Mouse (Mus musculus) kidney, adult 2 months (tissue): ENCODE measurements around the gene Stx4a. TPM values are rescaled to one million over a fixed set of nuclear protein-coding genes. Genes with fewer than 3 reads are reported as not detected.
"Not testable (repeated sequence)": the region's sequence is repeated elsewhere in the genome, so short reads cannot be mapped to it uniquely, and the experiment has no call there.

ENCODE experiments used
- DNase-seq: peaks from one replicate; pipeline ENCODE4 v3.0.0; 2021
- H3K27ac ChIP-seq: fragments of 200-500 bp; 2 replicates; pipeline ENCODE4 v1.5.1; 2012; ENCODE audit warnings: low read depth, low read length, control low read depth, inconsistent platforms; ENCODE audit not compliant: insufficient read depth
- H3K27me3 ChIP-seq: fragments of 200-500 bp; replicated peaks from 2 replicates; pipeline ENCODE4 v1.6.1; 2012; ENCODE audit warnings: mild to moderate bottlenecking, moderate library complexity, low read length, inconsistent platforms; ENCODE audit not compliant: control insufficient read depth, insufficient read depth
- H3K36me3 ChIP-seq: fragments of 200-500 bp; 2 replicates; pipeline ENCODE4 v1.6.1; 2012; ENCODE audit warnings: mild to moderate bottlenecking, moderate library complexity, low read length, inconsistent platforms; ENCODE audit not compliant: control insufficient read depth, insufficient read depth
- H3K4me1 ChIP-seq: fragments of 200-500 bp; 2 replicates; pipeline ENCODE4 v1.6.1; 2011; ENCODE audit warnings: low read length; ENCODE audit not compliant: control insufficient read depth, insufficient read depth
- H3K4me3 ChIP-seq: fragments of 200-500 bp; 2 replicates; pipeline ENCODE4 v1.5.1; 2011; ENCODE audit warnings: mild to moderate bottlenecking, low read depth, low read length, control low read depth; ENCODE audit not compliant: insufficient read depth
- CTCF ChIP-seq: fragments of 200-500 bp; conservative IDR thresholded peaks from 2 replicates; pipeline ENCODE4 v1.5.1; 2011; ENCODE audit warnings: low read depth, mild to moderate bottlenecking, control low read depth, low read length, moderate library complexity, mixed read lengths; ENCODE audit not compliant: insufficient read depth, insufficient read length
- POLR2A ChIP-seq: fragments of 200-500 bp; IDR thresholded peaks from one replicate; pipeline ENCODE4 v1.6.1; 2011; ENCODE audit warnings: low read depth, low read length, control low read depth
- WGBS: fragments of 180-500 bp; shearing (Covaris S2); methylation state at CpG from one replicate; pipeline ENCODE4 v1.1.7; 2018; 5-methylcytosine and 5-hydroxymethylcytosine counted together
- polyA plus RNA-seq: library from polyadenylated mRNA; depleted of rRNA; stranded (reverse); fragments of >200 nt; gene quantifications from 2 replicates; pipeline ENCODE4 v1.2.3, GENCODE M21; 2012; rRNA removed

Stx4a gene
- 60.7 and 66.5 TPM in 2 replicates for polyA plus RNA-seq

DNA sequence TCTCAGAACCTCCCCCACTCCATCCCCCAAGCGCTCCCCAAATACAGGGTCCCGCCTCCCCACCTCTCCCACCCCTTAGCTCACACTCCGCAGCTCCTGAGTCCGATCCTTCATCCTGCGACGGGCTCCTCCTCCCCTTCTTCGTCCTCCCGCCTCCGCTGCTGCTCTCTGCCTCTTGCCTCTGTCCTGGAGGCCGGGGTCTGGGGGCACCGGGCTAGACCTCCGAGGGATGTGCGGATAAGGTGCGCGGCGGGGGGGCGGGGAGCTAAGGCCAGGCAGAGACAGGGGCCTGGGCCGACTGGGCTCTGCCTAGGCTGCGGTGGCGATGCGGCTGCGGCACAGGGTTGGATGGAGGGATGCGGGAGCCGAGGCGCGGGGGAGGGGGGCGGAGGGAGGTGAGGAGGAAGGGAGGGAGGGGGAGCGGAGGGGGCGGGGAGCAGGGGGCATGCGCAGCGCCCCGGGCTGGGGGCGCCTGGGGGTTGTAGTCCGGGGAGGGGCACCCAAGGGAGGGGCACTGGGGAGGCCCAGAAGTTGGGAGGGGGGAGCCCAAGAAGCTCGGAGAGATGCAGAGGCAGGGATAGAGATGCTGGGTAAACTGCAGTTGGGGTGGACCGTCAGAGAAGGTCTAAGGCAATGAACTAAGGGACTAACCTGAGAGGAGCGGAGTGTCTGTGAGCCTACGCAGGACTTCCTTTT lies at the start of gene Stx4a, which contains the start of gene Stx1b:
Gene Stx4a (plus strand): TSS at position 119 of the 696 bp plus-strand sequence.
Gene Stx1b (minus strand): TSS at position 374 of the 696 bp plus-strand sequence.
- TF ChIP-seq POLR2A (no peak), CTCF (no peak)
- 12% methylated on average over 35 of the region's 38 CpGs for WGBS
- no peak for DNase-seq
- Histone ChIP-seq H3K4me3 (peak within 1 kb of the TSS; percentile 33), H3K27ac (no peak within 1 kb of the TSS), H3K27me3 (no peaks in the 10 kb centered on the region), H3K36me3 (no peaks in the 10 kb centered on the region), H3K4me1 (no peaks in the 10 kb centered on the region)

DNA sequence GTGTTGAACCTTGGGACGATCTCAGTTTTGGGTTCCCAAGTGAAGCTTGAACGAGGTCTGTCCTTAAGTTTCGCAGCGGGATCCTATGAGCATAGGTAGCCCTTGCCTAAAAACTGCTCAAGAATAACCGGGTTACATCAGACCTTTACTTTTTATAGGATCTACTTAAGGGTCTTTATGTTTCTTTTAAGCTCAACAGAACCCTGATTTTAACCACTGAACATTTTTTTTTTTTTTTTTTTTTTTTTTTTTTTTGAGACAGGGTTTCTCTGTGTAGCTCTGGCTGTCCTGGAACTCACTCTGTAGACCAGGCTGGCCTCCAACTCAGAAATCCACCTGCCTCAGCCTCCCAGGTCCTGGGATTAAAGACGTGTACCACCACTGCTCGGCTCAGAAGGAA lies 48.3 kb upstream of the Stx4a start:
- H3K27me3 ChIP-seq = not testable (repeated sequence)

DNA sequence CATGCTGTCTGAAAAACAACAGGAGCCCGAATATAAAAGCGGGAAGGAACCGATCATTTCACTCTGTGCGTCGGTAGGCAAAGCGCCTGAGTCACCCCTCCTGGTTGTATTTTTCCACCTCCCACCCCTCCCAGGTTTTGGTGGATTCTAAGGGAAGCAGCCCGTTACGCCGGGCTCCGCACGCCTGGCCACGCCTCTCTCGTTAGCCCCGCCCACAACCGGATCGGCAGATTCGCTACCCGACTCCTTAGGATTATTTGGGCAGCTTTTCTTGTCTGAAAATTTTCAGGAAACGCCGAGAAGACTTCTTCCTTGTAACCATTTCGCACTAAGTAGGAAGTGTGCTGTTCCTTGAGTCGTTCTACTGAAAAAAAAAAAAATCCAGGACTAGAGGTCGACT lies 47.7 kb upstream of the Stx4a start, which contains the start of gene Setd1a:
Gene Setd1a (plus strand): TSS at position 245 of the 400 bp plus-strand sequence.
- peaks cover 3% of the 10 kb centered on the region; the same call in 1 of the 2 replicates for H3K4me1 ChIP-seq
- peak within 1 kb of the TSS; percentile 90 for H3K4me3 ChIP-seq
- H3K27me3 ChIP-seq = no peaks in the 10 kb centered on the region
- TF ChIP-seq CTCF (no peak), POLR2A (peak; percentile 11)
- H3K27ac ChIP-seq = peak within 1 kb of the TSS; percentile 100
- H3K36me3 ChIP-seq = no peaks in the 10 kb centered on the region
- WGBS = 0% methylated on average over 23 of the region's 23 CpGs
- DNase-seq = peak; percentile 91

More for the DNA sequence above, 48.3 kb upstream of the Stx4a start:
- Histone ChIP-seq H3K4me3 (peak overlapping the region; percentile 90), H3K27ac (peak overlapping the region; percentile 100)
- H3K4me1 ChIP-seq, DNase-seq, H3K36me3 ChIP-seq: not testable (repeated sequence)
- 65% methylated on average over 7 of the region's 7 CpGs for WGBS

DNA sequence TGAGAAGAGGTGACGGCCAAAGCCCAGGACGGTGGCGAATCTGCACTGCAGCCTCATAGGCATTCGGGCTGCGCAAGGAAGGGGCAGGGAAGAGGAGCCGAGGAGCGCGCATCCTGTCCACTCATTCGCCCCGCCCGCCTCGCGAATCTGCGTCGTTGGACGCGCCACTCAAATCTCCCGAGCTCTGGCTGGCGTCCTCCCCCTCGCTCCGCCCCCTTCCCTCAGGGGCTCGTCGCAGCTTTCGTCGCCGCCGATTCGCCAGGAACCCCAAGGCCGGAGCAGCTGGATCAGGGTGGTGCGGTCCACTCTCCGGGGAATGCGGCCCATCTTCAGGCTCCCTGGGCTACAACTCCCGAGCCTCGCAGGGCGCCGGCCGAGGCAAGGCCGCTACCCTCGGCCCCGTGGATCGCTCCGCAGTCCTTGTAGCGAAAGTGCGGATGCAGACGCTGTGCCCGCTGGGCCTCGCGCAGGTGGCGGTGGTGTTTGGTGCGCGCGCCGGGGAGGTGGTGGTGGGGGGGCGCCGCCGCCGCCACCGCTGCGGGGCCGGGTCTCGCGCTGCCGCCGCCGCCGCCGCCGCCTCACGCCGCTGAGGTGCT lies 47.1 kb upstream of the Stx4a start:
- H3K27me3 ChIP-seq = no peaks in the 10 kb centered on the region
- peak overlapping the region; percentile 90 for H3K4me3 ChIP-seq
- TF ChIP-seq POLR2A (no peak), CTCF (0 out of 2 replicates have a peak, but pooled peaks have one; percentile 6)
- peaks cover 3% of the 10 kb centered on the region; the same call in 1 of the 2 replicates for H3K4me1 ChIP-seq
- peak overlapping the region; percentile 100 for H3K27ac ChIP-seq
- WGBS = under 1% methylated on average over 68 of the region's 70 CpGs
- peak; percentile 98 for DNase-seq
- 0 out of 2 replicates have a peak, but pooled peaks cover under 1% of the 10 kb centered on the region for H3K36me3 ChIP-seq

DNA sequence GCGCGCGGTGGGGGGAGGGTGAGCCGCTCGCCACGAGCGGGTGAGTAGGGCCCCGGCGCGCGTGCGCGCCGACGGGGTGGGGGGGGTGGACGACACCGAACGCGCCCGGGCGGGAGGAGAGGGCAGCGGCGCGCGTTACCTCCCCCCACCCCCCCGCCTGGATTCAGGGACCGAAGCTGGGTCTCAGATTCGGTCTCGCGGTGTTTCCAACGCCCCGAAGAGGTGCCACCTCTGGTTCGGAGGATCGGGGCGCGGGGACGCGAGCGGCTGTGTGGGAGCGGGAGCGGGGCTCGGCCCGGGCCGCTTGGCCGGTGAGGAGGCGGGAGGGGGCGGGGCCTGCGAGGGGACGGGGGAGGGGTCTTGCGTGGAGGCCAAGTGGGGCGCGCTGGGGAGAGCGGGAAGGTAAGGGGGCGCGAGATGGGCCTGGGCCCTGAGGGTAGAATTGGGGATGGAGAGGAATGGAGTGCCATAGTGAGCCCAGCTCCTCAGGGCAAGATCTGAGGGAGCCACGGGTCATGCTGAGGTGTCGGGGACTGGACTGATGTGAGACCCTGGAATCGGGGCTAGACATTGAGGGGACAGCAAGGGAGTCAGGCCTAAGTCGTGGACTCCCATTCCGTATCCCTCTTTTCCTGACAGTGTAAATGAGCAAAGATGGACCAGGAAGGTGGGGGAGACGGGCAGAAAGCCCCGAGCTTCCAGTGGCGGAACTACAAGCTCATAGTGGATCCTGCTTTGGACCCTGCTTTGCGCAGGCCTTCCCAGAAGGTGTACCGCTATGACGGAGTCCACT lies 46.4 kb upstream of the Stx4a start:
- peaks cover 3% of the 10 kb centered on the region; the same call in 1 of the 2 replicates for H3K36me3 ChIP-seq
- peak overlapping the region; percentile 100 for H3K27ac ChIP-seq
- DNase-seq = peak; percentile 63
- peaks cover 3% of the 10 kb centered on the region; the same call in 1 of the 2 replicates for H3K4me1 ChIP-seq
- peak overlapping the region; percentile 90 for H3K4me3 ChIP-seq
- H3K27me3 ChIP-seq = no peaks in the 10 kb centered on the region
- 2% methylated on average over 48 of the region's 66 CpGs for WGBS
- TF ChIP-seq CTCF (no peak), POLR2A (no peak)

DNA sequence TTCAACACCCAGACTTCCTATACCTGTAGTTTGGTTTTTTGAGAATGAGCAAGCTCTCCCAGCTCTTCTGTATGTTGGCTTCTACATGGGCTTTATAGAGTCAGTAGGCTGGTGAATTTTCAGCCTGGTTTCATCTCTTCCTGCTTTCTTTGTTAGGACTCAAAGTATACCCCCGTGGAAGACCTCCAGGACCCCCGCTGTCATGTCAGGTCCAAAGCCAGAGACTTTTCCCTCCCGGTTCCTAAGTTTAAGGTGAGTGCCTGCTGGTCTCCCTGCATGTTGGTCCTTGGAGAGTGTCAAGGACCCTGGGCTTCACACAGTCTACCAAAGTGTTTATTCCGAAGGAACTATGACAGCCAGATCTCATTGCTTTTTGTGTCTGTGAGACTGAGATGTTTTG lies 45.7 kb upstream of the Stx4a start:
- 78% methylated on average over 4 of the region's 4 CpGs for WGBS
- H3K36me3 ChIP-seq = peaks cover 3% of the 10 kb centered on the region; the same call in 1 of the 2 replicates
- no peak for DNase-seq
- peaks cover 3% of the 10 kb centered on the region; the same call in 1 of the 2 replicates for H3K4me1 ChIP-seq
- no peak overlapping the region for H3K27ac ChIP-seq
- H3K27me3 ChIP-seq = no peaks in the 10 kb centered on the region
- TF ChIP-seq POLR2A = no peak
- no peak for TF ChIP-seq CTCF
- peak overlapping the region; percentile 90; the same call in 1 of the 2 replicates for H3K4me3 ChIP-seq
